Mouse (Mus musculus): ENCODE data around the gene Egln1. TPM values are rescaled to one million over a fixed set of nuclear protein-coding genes. Genes with fewer than 3 reads are reported as not detected.

Egln1 gene
- polyA plus RNA-seq (2017; shearing (Covaris generic)) = 10 to 100 TPM; 47.9 to 70.3 TPM

GRCm38 (mm10) chr8:124949209-124950068, at the start of gene Egln1:
TSS of gene Egln1 (minus strand) at chr8:124949324.

GRCm38 (mm10) chr8:124897386-124898250, 51.5 kb downstream of the Egln1 start, which contains the start of the genes Exoc8 and Sprtn:
TSS of gene Exoc8 (minus strand) at chr8:124897705.
TSS of gene Sprtn (plus strand) at chr8:124897886.

GRCm38 (mm10) chr8:124862321-124863162, 86.6 kb downstream of the Egln1 start, which contains the start of the genes Gnpat and 2810004N23Rik:
TSS of gene Gnpat (plus strand) at chr8:124863033.
TSS of gene 2810004N23Rik (minus strand) at chr8:124863120.

Other genes starting within 250 kb of the Egln1 start
- 100 to 1,000 TPM in 1 of 2 experiments, 10 to 100 TPM in 1; 77.3 to 107 TPM for gene Ttc13, start 227.3 kb downstream of the Egln1 start, polyA plus RNA-seq (2017; shearing (Covaris generic))
- 10 to 100 TPM; 17.1 to 26.0 TPM for gene Arv1, start 227.2 kb downstream of the Egln1 start, polyA plus RNA-seq (2017; shearing (Covaris generic))
- gene Fam89a, start 197.5 kb downstream of the Egln1 start, polyA plus RNA-seq (2017; shearing (Covaris generic)) = 10 to 100 TPM; 10.8 to 15.3 TPM
- gene Trim67, start 156.2 kb downstream of the Egln1 start, polyA plus RNA-seq (2017; shearing (Covaris generic)) = 1 to 10 TPM in 1 of 2 experiments, under 1 TPM in 1; 0.31 to 1.0 TPM
- 100 to 1,000 TPM in 1 of 2 experiments, 10 to 100 TPM in 1; 78.3 to 109 TPM for gene Gnpat, start 86.3 kb downstream of the Egln1 start, polyA plus RNA-seq (2017; shearing (Covaris generic))
- gene 2810004N23Rik, start 86.2 kb downstream of the Egln1 start, polyA plus RNA-seq (2017; shearing (Covaris generic)) = 10 to 100 TPM; 31.6 to 32.2 TPM
- 10 to 100 TPM; 14.9 to 23.0 TPM for gene Exoc8, start 51.6 kb downstream of the Egln1 start, polyA plus RNA-seq (2017; shearing (Covaris generic))
- 1 to 10 TPM; 3.9 to 5.0 TPM for gene Sprtn, start 51.4 kb downstream of the Egln1 start, polyA plus RNA-seq (2017; shearing (Covaris generic))
- gene Tsnax, start 63.7 kb upstream of the Egln1 start, polyA plus RNA-seq (2017; shearing (Covaris generic)) = 100 to 1,000 TPM; 121 to 150 TPM
- 1 to 10 TPM; 2.1 to 4.5 TPM for gene Disc1, start 104.9 kb upstream of the Egln1 start, polyA plus RNA-seq (2017; shearing (Covaris generic))